Mouse (Mus musculus) heart, embryonic 13.5 days (tissue): ENCODE measurements around the gene Igsf8. TPM values are rescaled to one million over a fixed set of nuclear protein-coding genes. Genes with fewer than 3 reads are reported as not detected.

Source experiments
- ATAC-seq: fragments of 200-750 bp; cut with Nextera tagmentation; 2 replicates; pipeline ENCODE4 v1.8.0; 2017; ENCODE audit warnings: moderate TSS enrichment; ENCODE audit not compliant: insufficient number of reproducible peaks, low FRiP score, low TSS enrichment; ENCODE audit errors: extremely low read depth
- H3K27ac ChIP-seq: fragments of 300-500 bp; sonication (generic); replicated peaks from 2 replicates; pipeline ENCODE4 v1.5.1; 2015; ENCODE audit warnings: moderate library complexity, mild to moderate bottlenecking, inconsistent platforms
- H3K27me3 ChIP-seq: fragments of 300-500 bp; sonication (generic); replicated peaks from 2 replicates; pipeline ENCODE4 v1.6.1; 2015; ENCODE audit warnings: mild to moderate bottlenecking, inconsistent platforms
- H3K36me3 ChIP-seq: fragments of 300-500 bp; sonication (generic); 2 replicates; pipeline ENCODE4 v1.6.1; 2015; ENCODE audit warnings: mild to moderate bottlenecking, inconsistent platforms
- H3K4me1 ChIP-seq: fragments of 300-500 bp; sonication (generic); 2 replicates; pipeline ENCODE4 v1.6.1; 2015; ENCODE audit warnings: inconsistent platforms
- H3K4me2 ChIP-seq: fragments of 300-500 bp; sonication (generic); 2 replicates; pipeline ENCODE4 v1.6.1; 2015; ENCODE audit warnings: inconsistent platforms, mild to moderate bottlenecking, moderate library complexity
- H3K4me3 ChIP-seq: fragments of 300-500 bp; sonication (generic); 2 replicates; pipeline ENCODE4 v1.5.1; 2015; ENCODE audit warnings: moderate library complexity, mild to moderate bottlenecking, inconsistent platforms
- H3K9ac ChIP-seq: fragments of 300-500 bp; sonication (generic); 2 replicates; pipeline ENCODE4 v1.6.1; 2015; ENCODE audit warnings: inconsistent platforms, mild to moderate bottlenecking, moderate library complexity
- H3K9me3 ChIP-seq: fragments of 300-500 bp; sonication (generic); 2 replicates; pipeline ENCODE4 v1.6.1; 2016; ENCODE audit warnings: inconsistent platforms
- WGBS: fragments of 180-500 bp; shearing (Covaris S2); methylation state at CpG from one replicate; pipeline ENCODE4 v1.1.7; 2015; ENCODE audit warnings: mixed read lengths; 5-methylcytosine and 5-hydroxymethylcytosine counted together
- polyA plus RNA-seq: library from polyadenylated mRNA; unstranded; fragments of >200 nt; fragmentation: Nextera tagmentation; extraction: Ambion mirVana; gene quantifications from 2 replicates; pipeline ENCODE4 v1.2.1, GENCODE M21; 2015

The Igsf8 gene
- polyA plus RNA-seq, 1 experiment from 2014 or later = 27.8 TPM

DNA sequence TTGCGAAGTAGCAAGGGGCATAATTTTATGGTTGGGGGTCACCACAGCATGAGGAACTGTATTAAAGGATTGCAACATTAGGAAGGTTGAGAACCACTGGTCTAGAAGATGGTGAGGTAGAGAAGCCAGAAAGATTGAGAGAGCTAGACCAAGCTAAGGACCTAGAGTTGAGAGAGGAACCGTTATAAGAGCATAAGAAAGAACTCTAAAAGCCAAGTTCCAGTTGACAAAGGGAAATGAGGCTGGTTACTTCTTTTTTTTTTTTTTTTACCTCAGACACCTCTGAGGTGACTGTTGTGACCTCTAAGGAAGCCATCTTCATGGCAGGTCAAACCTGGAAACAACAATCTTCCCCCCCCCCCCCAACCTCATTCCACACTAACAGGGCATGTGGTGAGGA, 43.7 kb downstream of the Igsf8 start:
- Histone ChIP-seq H3K4me3 (no peak overlapping the region), H3K4me1 (peaks cover 43% of the 10 kb centered on the region), H3K9me3 (no peaks in the 10 kb centered on the region), H3K9ac (no peak overlapping the region), H3K4me2 (no peak overlapping the region), H3K27me3 (no peaks in the 10 kb centered on the region), H3K36me3 (no peaks in the 10 kb centered on the region), H3K27ac (no peak overlapping the region)
- 91% methylated on average over 2 of the region's 2 CpGs for WGBS
- no peak for ATAC-seq

DNA sequence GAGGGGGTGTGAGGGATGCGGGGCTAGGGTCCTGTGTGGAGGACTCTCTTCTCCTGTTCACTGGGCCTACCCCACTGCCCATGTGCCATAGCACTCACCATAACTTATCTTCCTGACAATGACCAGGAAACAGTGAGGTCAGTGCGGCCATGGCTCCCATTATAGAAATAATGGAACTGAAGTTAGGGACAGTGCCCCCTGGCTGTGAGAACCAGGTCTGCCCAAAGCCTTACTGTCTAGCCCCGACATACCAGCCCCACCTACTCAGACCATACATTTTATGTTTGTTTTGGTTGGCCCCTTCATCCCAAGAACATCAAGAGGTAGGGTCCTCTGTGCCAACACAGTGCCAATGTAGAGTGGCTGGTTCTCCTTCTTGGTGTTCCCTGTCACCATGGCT, 44.2 kb downstream of the Igsf8 start:
- no peaks in the 10 kb centered on the region for H3K27me3 ChIP-seq

GRCm38 (mm10) chr1:172306196-172306595, 44.8 kb downstream of the Igsf8 start:
- H3K36me3 ChIP-seq = no peaks in the 10 kb centered on the region
- H3K4me2 ChIP-seq = no peak overlapping the region
- H3K9me3 ChIP-seq = no peaks in the 10 kb centered on the region
- no peaks in the 10 kb centered on the region for H3K27me3 ChIP-seq
- H3K4me1 ChIP-seq = peaks cover 43% of the 10 kb centered on the region
- ATAC-seq = no peak
- 65% methylated on average over 4 of the region's 4 CpGs for WGBS
- H3K27ac ChIP-seq = no peak overlapping the region
- H3K9ac ChIP-seq = no peak overlapping the region
- no peak overlapping the region for H3K4me3 ChIP-seq

More for the DNA sequence above, 44.2 kb downstream of the Igsf8 start:
- no peak overlapping the region for H3K4me3 ChIP-seq
- H3K36me3 ChIP-seq = no peaks in the 10 kb centered on the region
- peaks cover 43% of the 10 kb centered on the region for H3K4me1 ChIP-seq
- 73% methylated on average over 3 of the region's 3 CpGs for WGBS
- no peak for ATAC-seq
- no peak overlapping the region for H3K4me2 ChIP-seq
- H3K9me3 ChIP-seq = no peaks in the 10 kb centered on the region
- H3K9ac ChIP-seq = no peak overlapping the region
- no peak overlapping the region for H3K27ac ChIP-seq

DNA sequence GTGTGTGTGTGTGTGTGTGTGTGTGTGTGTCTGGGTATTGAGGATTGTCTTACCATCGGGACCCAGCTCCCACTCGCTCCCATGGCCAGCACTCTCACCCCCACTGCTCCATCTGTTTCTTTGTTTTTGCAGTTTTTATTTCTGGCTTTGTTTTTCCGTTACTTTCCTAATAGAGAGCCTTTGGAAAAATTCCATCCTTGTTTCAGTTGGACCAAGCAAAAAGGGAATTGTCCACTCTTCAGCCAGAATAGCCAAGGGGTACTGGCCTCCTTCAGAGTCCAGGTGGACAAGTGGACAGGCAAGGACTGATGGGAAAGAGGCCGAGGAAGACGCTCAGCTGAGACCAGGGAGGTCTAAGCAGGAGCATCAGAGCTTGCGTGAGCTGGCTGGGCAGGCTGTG, 45.4 kb downstream of the Igsf8 start:
- no peak for ATAC-seq
- no peaks in the 10 kb centered on the region for H3K9me3 ChIP-seq
- no peaks in the 10 kb centered on the region for H3K27me3 ChIP-seq
- no peak overlapping the region for H3K4me3 ChIP-seq
- H3K36me3 ChIP-seq = no peaks in the 10 kb centered on the region
- H3K27ac ChIP-seq = no peak overlapping the region
- H3K4me1 ChIP-seq = peaks cover 39% of the 10 kb centered on the region
- H3K9ac ChIP-seq = no peak overlapping the region
- 64% methylated on average over 5 of the region's 6 CpGs for WGBS
- H3K4me2 ChIP-seq = no peak overlapping the region

DNA sequence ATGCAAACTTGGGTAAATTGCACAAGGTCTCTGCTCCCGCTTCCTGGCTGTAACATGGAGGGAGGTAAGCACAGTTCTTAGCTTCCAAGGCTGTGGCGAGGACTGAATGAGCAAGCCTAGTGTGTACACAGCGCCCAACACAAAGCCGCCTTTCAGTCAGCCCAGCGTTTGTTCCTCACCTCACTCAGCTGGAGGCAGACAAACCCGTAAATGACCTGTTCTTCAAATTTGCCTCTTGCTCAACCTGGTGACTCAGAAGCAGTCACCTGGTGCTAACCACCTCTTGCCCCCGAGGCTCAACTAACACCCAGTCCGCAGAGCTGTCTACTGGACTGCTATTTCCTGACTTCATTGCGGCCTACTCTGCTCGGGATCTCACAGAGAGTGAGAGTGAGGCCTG, 46.5 kb downstream of the Igsf8 start:
- H3K27me3 ChIP-seq = no peaks in the 10 kb centered on the region
- H3K9me3 ChIP-seq = no peaks in the 10 kb centered on the region
- H3K27ac ChIP-seq = no peak overlapping the region
- no peak for ATAC-seq
- H3K4me1 ChIP-seq = peaks cover 33% of the 10 kb centered on the region
- 63% methylated on average over 10 of the region's 10 CpGs for WGBS
- no peaks in the 10 kb centered on the region for H3K36me3 ChIP-seq
- H3K4me3 ChIP-seq = no peak overlapping the region
- no peak overlapping the region for H3K4me2 ChIP-seq
- H3K9ac ChIP-seq = peak overlapping the region; percentile 29

- no peak for ATAC-seq
- Histone ChIP-seq H3K9me3 (no peaks in the 10 kb centered on the region), H3K4me1 (peaks cover 35% of the 10 kb centered on the region), H3K9ac (peak overlapping the region; percentile 29), H3K27me3 (no peaks in the 10 kb centered on the region), H3K27ac (no peak overlapping the region), H3K4me2 (no peak overlapping the region), H3K36me3 (no peaks in the 10 kb centered on the region), H3K4me3 (no peak overlapping the region)
- 100% methylated on average over 1 of the region's 1 CpGs for WGBS
Measured at GRCm38 (mm10) chr1:172308409-172308808, 47.0 kb downstream of the Igsf8 start.

- Histone ChIP-seq H3K36me3 (no peaks in the 10 kb centered on the region), H3K4me1 (peaks cover 28% of the 10 kb centered on the region), H3K4me3 (peak overlapping the region; percentile 47), H3K27me3 (0 out of 2 replicates have a peak, but pooled peaks cover 6% of the 10 kb centered on the region), H3K27ac (peak overlapping the region; percentile 89), H3K9ac (peak overlapping the region; percentile 81), H3K4me2 (peak overlapping the region; percentile 80), H3K9me3 (no peaks in the 10 kb centered on the region)
- 2% methylated on average over 14 of the region's 14 CpGs for WGBS
- peak; percentile 52; the same call in 1 of the 2 replicates for ATAC-seq
Measured at GRCm38 (mm10) chr1:172309699-172310398, 48.4 kb downstream of the Igsf8 start.

- Histone ChIP-seq H3K27ac (peak overlapping the region; percentile 89), H3K4me3 (peak overlapping the region; percentile 77), H3K4me1 (peaks cover 28% of the 10 kb centered on the region), H3K9ac (peak overlapping the region; percentile 89), H3K36me3 (0 out of 2 replicates have a peak, but pooled peaks cover 4% of the 10 kb centered on the region), H3K9me3 (no peaks in the 10 kb centered on the region), H3K4me2 (peak overlapping the region; percentile 98), H3K27me3 (0 out of 2 replicates have a peak, but pooled peaks cover 6% of the 10 kb centered on the region)
- WGBS = 2% methylated on average over 23 of the region's 23 CpGs
- ATAC-seq = no peak
Measured at GRCm38 (mm10) chr1:172311248-172311906, 49.9 kb downstream of the Igsf8 start.

DNA sequence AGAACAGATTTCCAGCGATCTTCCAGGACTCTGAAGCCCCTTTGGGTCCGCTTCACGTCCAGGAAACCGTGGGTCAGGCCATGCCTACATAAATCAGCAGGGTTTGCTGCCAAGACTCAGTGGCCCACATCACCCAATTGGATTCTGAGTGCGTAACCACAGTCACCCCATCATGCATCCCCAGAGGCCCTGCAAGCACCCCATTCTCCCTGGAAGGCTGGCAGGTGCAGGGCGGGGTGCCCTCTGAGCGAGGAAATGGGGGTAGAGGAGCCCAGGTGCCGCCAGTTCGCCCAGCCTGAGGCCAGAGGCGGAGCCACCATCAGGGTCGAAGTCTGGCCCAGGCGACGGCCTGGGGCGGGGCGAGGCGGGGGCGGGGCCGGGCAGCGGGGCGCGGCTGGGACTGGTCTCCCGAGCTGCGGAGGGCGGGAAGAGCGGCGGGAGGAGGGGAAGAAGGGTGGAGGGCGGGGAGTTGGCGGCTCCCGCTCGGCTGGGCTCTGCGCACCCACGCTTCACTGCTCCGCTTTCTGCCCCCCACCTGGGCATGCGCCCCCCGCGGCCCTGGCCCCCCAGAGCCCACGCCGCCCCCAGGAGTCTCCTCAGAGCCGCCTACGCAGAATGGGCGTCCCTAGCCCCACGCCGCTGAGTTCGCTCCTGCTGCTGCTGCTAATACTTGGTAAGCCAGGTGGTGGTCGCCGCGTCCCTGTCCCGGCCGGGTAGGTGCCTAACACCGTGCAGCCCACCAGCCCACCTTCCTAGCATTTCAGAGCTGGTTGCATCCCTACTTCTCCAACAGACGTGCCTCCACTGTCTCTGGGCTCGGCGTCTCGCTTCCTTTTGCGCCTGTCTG, 50.7 kb downstream of the Igsf8 start:
- Histone ChIP-seq H3K36me3 (0 out of 2 replicates have a peak, but pooled peaks cover 5% of the 10 kb centered on the region), H3K9ac (peak overlapping the region; percentile 89), H3K4me1 (peaks cover 28% of the 10 kb centered on the region), H3K9me3 (no peaks in the 10 kb centered on the region), H3K4me3 (peak overlapping the region; percentile 77), H3K27me3 (0 out of 2 replicates have a peak, but pooled peaks cover 6% of the 10 kb centered on the region), H3K4me2 (peak overlapping the region; percentile 98), H3K27ac (peak overlapping the region; percentile 89)
- WGBS = under 1% methylated on average over 40 of the region's 55 CpGs
- ATAC-seq = peak; percentile 83

GRCm38 (mm10) chr1:172312768-172313561, 51.5 kb downstream of the Igsf8 start:
- peak overlapping the region; percentile 98 for H3K4me2 ChIP-seq
- no peak overlapping the region for H3K27ac ChIP-seq
- peaks cover 12% of the 10 kb centered on the region; the same call in 1 of the 2 replicates for H3K27me3 ChIP-seq
- ATAC-seq = no peak
- peaks cover 28% of the 10 kb centered on the region for H3K4me1 ChIP-seq
- H3K4me3 ChIP-seq = peak overlapping the region; percentile 77
- WGBS = 19% methylated on average over 16 of the region's 16 CpGs
- H3K9ac ChIP-seq = peak overlapping the region; percentile 89
- peaks cover 5% of the 10 kb centered on the region; the same call in 1 of the 2 replicates for H3K36me3 ChIP-seq
- no peaks in the 10 kb centered on the region for H3K9me3 ChIP-seq
